ENCODE assay signal across 8 mouse cellular contexts in the genomic region with DNA sequence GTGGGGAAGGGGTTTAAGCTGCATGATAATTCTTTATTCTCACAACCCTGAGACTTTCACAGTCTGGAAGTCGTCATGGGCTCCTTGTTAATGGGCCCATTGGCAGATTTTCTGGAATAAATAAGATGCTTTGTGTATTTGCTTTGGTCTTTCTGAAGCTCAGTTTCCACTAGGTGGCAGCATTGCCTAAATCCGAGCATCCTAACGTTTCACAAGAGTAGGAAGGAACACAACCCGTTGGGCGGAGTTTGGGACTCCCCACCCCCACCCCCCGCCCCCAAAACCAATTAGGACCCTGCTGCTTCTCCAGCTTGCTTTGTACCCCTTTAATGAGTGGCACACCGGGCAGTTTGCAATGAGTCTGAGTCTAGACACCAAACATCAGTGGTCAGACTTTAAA.
DNase-seq lines count a peak whose midpoint lies in the region; ATAC-seq and TF ChIP-seq lines count a peak whose summit lies in the region.

No protein-coding gene starts in this region.

- peak overlapping the region; percentile 46 for H3K4me2 ChIP-seq in heart, embryonic 14.5 days (ENCODE audit: low read length)
- peak overlapping the region; percentile 33; the same call in 1 of the 2 replicates for H3K4me2 ChIP-seq in kidney, postnatal 0 days (ENCODE audit: low read length)
- H3K4me2 ChIP-seq in liver, embryonic 11.5 days: peak overlapping the region; percentile 37
- H3K4me2 ChIP-seq in stomach, postnatal 0 days (replicated peaks; ENCODE audit: low read depth): 0 out of 2 replicates have a peak overlapping the region, but pooled peaks have one; percentile 17

- peak; percentile 82 for TF ChIP-seq CTCF in kidney, postnatal 0 days (IDR thresholded peaks at IDR 0.05; ENCODE audit: low read depth)
- TF ChIP-seq CTCF in stomach, postnatal 0 days (IDR thresholded peaks at IDR 0.05; ENCODE audit: low read depth): peak; percentile 87

- peak; percentile 81 for DNase-seq in brain, embryonic 18.5 days (ENCODE audit: low read depth, low spot score)
- peak; percentile 85 for DNase-seq in forebrain, embryonic 10.5 days (ENCODE audit: extremely low spot score, low spot score)
- DNase-seq in kidney, postnatal 0 days (ENCODE audit: low spot score): peak; percentile 88
- peak; percentile 59 for DNase-seq in liver, embryonic 11.5 days (ENCODE audit: low spot score)
- peak; percentile 78 for DNase-seq in neural tube, embryonic 10.5 days (ENCODE audit: extremely low spot score, low spot score)
- peak; percentile 82 for DNase-seq in stomach, postnatal 0 days (ENCODE audit: low spot score)

- no peaks in the 10 kb centered on the region for H3K36me3 ChIP-seq in forebrain, embryonic 10.5 days (replicated peaks)
- no peaks in the 10 kb centered on the region for H3K36me3 ChIP-seq in heart, embryonic 14.5 days (ENCODE audit: control insufficient read depth, insufficient read depth, low read length)
- no peaks in the 10 kb centered on the region for H3K36me3 ChIP-seq in kidney, postnatal 0 days (ENCODE audit: insufficient read depth, low read length)
- H3K36me3 ChIP-seq in liver, embryonic 11.5 days (ENCODE audit: control insufficient read depth, insufficient read depth, low read length): no peaks in the 10 kb centered on the region
- no peaks in the 10 kb centered on the region for H3K36me3 ChIP-seq in stomach, postnatal 0 days (ENCODE audit: control insufficient read depth, insufficient read depth, low read length)

- H3K9me3 ChIP-seq in forebrain, embryonic 10.5 days: no peaks in the 10 kb centered on the region
- H3K9me3 ChIP-seq in heart, embryonic 14.5 days (ENCODE audit: control insufficient read depth, low read length): no peaks in the 10 kb centered on the region
- no peaks in the 10 kb centered on the region for H3K9me3 ChIP-seq in kidney, postnatal 0 days (replicated peaks; ENCODE audit: low read length)
- no peaks in the 10 kb centered on the region for H3K9me3 ChIP-seq in liver, embryonic 11.5 days (ENCODE audit: control insufficient read depth, low read length)
- no peaks in the 10 kb centered on the region for H3K9me3 ChIP-seq in stomach, postnatal 0 days (ENCODE audit: control insufficient read depth, low read length)

- TF ChIP-seq EP300 in stomach, postnatal 0 days (optimal IDR thresholded peaks at IDR 0.05): no peak

- no peaks in the 10 kb centered on the region for H3K27me3 ChIP-seq in forebrain, embryonic 10.5 days (ENCODE audit: poor library complexity, severe bottlenecking)
- no peaks in the 10 kb centered on the region for H3K27me3 ChIP-seq in heart, embryonic 14.5 days (ENCODE audit: control insufficient read depth, insufficient read depth, low read length)
- H3K27me3 ChIP-seq in kidney, postnatal 0 days (ENCODE audit: insufficient read depth, low read length): no peaks in the 10 kb centered on the region
- no peaks in the 10 kb centered on the region for H3K27me3 ChIP-seq in liver, embryonic 11.5 days (replicated peaks; ENCODE audit: control insufficient read depth, insufficient read depth, low read length)
- H3K27me3 ChIP-seq in stomach, postnatal 0 days (ENCODE audit: control insufficient read depth, insufficient read depth, low read length): no peaks in the 10 kb centered on the region

- no peak overlapping the region for H3K9ac ChIP-seq in heart, embryonic 14.5 days (ENCODE audit: low read length)
- H3K9ac ChIP-seq in kidney, postnatal 0 days (ENCODE audit: low read depth, low read length): no peak overlapping the region
- H3K9ac ChIP-seq in liver, embryonic 11.5 days (ENCODE audit: low read depth, low read length): no peak overlapping the region
- H3K9ac ChIP-seq in stomach, postnatal 0 days (ENCODE audit: low read length): no peak overlapping the region

- peak; percentile 61 for ATAC-seq in CD4-positive, CD25-positive, alpha-beta regulatory T cell, adult 4 months
- ATAC-seq in heart, embryonic 14.5 days (ENCODE audit: insufficient number of reproducible peaks, insufficient read depth, low FRiP score, low read depth): no peak; the same call in 1 of the 2 replicates
- peak; percentile 78; the same call in 1 of the 2 replicates for ATAC-seq in kidney, postnatal 0 days (replicated peaks; ENCODE audit: low FRiP score, low read depth)
- ATAC-seq in liver, embryonic 11.5 days (replicated peaks; ENCODE audit: low FRiP score): peak; percentile 63
- peak; percentile 73 for ATAC-seq in stomach, postnatal 0 days (ENCODE audit: low FRiP score, low TSS enrichment)

- no peak overlapping the region for H3K4me3 ChIP-seq in forebrain, embryonic 10.5 days
- H3K4me3 ChIP-seq in heart, embryonic 14.5 days (ENCODE audit: control insufficient read depth in 1 of 2, insufficient read depth in 1 of 2, low read depth in 1 of 2, low read length in 2 of 2): peak overlapping the region in 1 of 2 experiments; percentile 16; a peak in 1 of 4 replicates
- no peak overlapping the region for H3K4me3 ChIP-seq in kidney, postnatal 0 days (replicated peaks; ENCODE audit: low read depth, low read length)
- no peak overlapping the region for H3K4me3 ChIP-seq in liver, embryonic 11.5 days (ENCODE audit: low read depth, low read length)
- H3K4me3 ChIP-seq in stomach, postnatal 0 days (ENCODE audit: low read depth, low read length): no peak overlapping the region

- 1% methylated on average over 7 of the region's 7 CpGs for WGBS in forebrain, embryonic 10.5 days
- 0% methylated on average over 7 of the region's 7 CpGs for WGBS in heart, embryonic 14.5 days
- under 1% methylated on average over 7 of the region's 7 CpGs for WGBS in kidney, postnatal 0 days
- 1% methylated on average over 7 of the region's 7 CpGs for whole genome bisulfite sequencing in liver, embryonic 11.5 days
- WGBS in stomach, postnatal 0 days: 0% methylated on average over 7 of the region's 7 CpGs

- H3K27ac ChIP-seq in forebrain, embryonic 10.5 days: peak overlapping the region; percentile 65
- H3K27ac ChIP-seq in heart, embryonic 14.5 days (replicated peaks in 1 of 2; ENCODE audit: control insufficient read depth in 1 of 2, insufficient read depth in 1 of 2, low read depth in 2 of 2, low read length in 2 of 2): no peak overlapping the region
- H3K27ac ChIP-seq in kidney, postnatal 0 days: no peak overlapping the region
- H3K27ac ChIP-seq in liver, embryonic 11.5 days (ENCODE audit: low read depth, low read length): no peak overlapping the region
- H3K27ac ChIP-seq in stomach, postnatal 0 days (replicated peaks): no peak overlapping the region

- peaks cover 22% of the 10 kb centered on the region for H3K4me1 ChIP-seq in forebrain, embryonic 10.5 days
- no peaks in the 10 kb centered on the region for H3K4me1 ChIP-seq in heart, embryonic 14.5 days (ENCODE audit: control insufficient read depth in 2 of 2, insufficient read depth in 2 of 2, low read length in 2 of 2)
- no peaks in the 10 kb centered on the region for H3K4me1 ChIP-seq in kidney, postnatal 0 days (replicated peaks; ENCODE audit: insufficient read depth, low read length)
- no peaks in the 10 kb centered on the region for H3K4me1 ChIP-seq in liver, embryonic 11.5 days (replicated peaks; ENCODE audit: control insufficient read depth, insufficient read depth, low read length)
- H3K4me1 ChIP-seq in stomach, postnatal 0 days (replicated peaks; ENCODE audit: control insufficient read depth, insufficient read depth): no peaks in the 10 kb centered on the region
